Mouse (Mus musculus) gastrocnemius, adult 18-20 months (tissue): ENCODE data around the gene C2cd2. TPM values are rescaled to one million over a fixed set of nuclear protein-coding genes. Genes with fewer than 3 reads are reported as not detected.
"Not testable (repeated sequence)": the region's sequence is repeated elsewhere in the genome, so short reads cannot be mapped to it uniquely, and the experiment has no call there.

Experiments used
- DNase-seq: peaks from one replicate; pipeline ENCODE4 v3.0.0; 2021; ENCODE audit warnings: low spot score
- long read RNA-seq, 2 experiments: library from polyadenylated mRNA; stranded (forward); transcript quantifications; one replicate each; pipeline ENCODE4 v2.0.0; 2021
- total RNA-seq, 2 experiments: library from RNA; stranded (reverse); gene quantifications; 2 replicates each; pipeline ENCODE4 v1.2.3; 2021

The C2cd2 gene
- total RNA-seq: 100 to 1,000 TPM; 172 to 210 TPM
- long read RNA-seq, experiment 1, full-length matches to known transcripts: 93 of 312 reads
- long read RNA-seq, experiment 1, partial matches to known transcripts: 11 of 312 reads
- long read RNA-seq, experiment 1, other reads (novel, unspliced or antisense): 208 of 312 reads
- long read RNA-seq, experiment 2, full-length matches to known transcripts: 85 of 261 reads
- long read RNA-seq, experiment 2, partial matches to known transcripts: 11 of 261 reads
- long read RNA-seq, experiment 2, other reads (novel, unspliced or antisense): 165 of 261 reads

GRCm38 (mm10) chr16:97962151-97962948 lies at the start of gene C2cd2, which contains the start of gene Zbtb21:
C2cd2 (minus strand) TSS chr16:97962598.
Zbtb21 (minus strand) TSS chr16:97962622.
- peak; percentile 96 for DNase-seq

GRCm38 (mm10) chr16:97997383-97997731 lies 35.0 kb upstream of the C2cd2 start:
- DNase-seq: not testable (repeated sequence)

- peak; percentile 84 for DNase-seq
Measured at GRCm38 (mm10) chr16:97996616-97997382, 34.4 kb upstream of the C2cd2 start, which contains the start of gene B230307C23Rik. B230307C23Rik (plus strand) TSS chr16:97997315.

- peak; percentile 12 for DNase-seq
Measured at GRCm38 (mm10) chr16:97995849-97996615, 33.6 kb upstream of the C2cd2 start.

GRCm38 (mm10) chr16:97992477-97992876 lies 30.1 kb upstream of the C2cd2 start:
- not testable (repeated sequence) for DNase-seq

- no peak for DNase-seq
Measured at GRCm38 (mm10) chr16:97991517-97991916, 29.1 kb upstream of the C2cd2 start.

GRCm38 (mm10) chr16:97984589-97984988 lies 22.2 kb upstream of the C2cd2 start:
- no peak for DNase-seq

- DNase-seq: no peak
Measured at GRCm38 (mm10) chr16:97981362-97981761, 19.0 kb upstream of the C2cd2 start.

GRCm38 (mm10) chr16:97977722-97978121 lies 15.3 kb upstream of the C2cd2 start:
- no peak for DNase-seq

GRCm38 (mm10) chr16:97977277-97977676 lies 14.9 kb upstream of the C2cd2 start:
- no peak for DNase-seq

GRCm38 (mm10) chr16:97963956-97964540 lies 1.6 kb upstream of the C2cd2 start:
- DNase-seq: no peak

GRCm38 (mm10) chr16:97961381-97962150 lies 832 bp downstream of the C2cd2 start:
- no peak for DNase-seq

- DNase-seq: no peak
Measured at GRCm38 (mm10) chr16:97960348-97960747, 2.0 kb downstream of the C2cd2 start.

GRCm38 (mm10) chr16:97958401-97958973 lies 3.9 kb downstream of the C2cd2 start:
- DNase-seq: no peak

- DNase-seq: no peak
Measured at GRCm38 (mm10) chr16:97957626-97958025, 4.8 kb downstream of the C2cd2 start.

- DNase-seq: no peak
Measured at GRCm38 (mm10) chr16:97956011-97956410, 6.4 kb downstream of the C2cd2 start.

- no peak for DNase-seq
Measured at GRCm38 (mm10) chr16:97953300-97953699, 9.1 kb downstream of the C2cd2 start.

- no peak for DNase-seq
Measured at GRCm38 (mm10) chr16:97952801-97953200, 9.6 kb downstream of the C2cd2 start.

- no peak for DNase-seq
Measured at GRCm38 (mm10) chr16:97952371-97952770, 10.0 kb downstream of the C2cd2 start.

- no peak for DNase-seq
Measured at GRCm38 (mm10) chr16:97950061-97950460, 12.3 kb downstream of the C2cd2 start.
